Mouse (Mus musculus): Measurements from ENCODE around the gene Mafk. TPM values are rescaled to one million over a fixed set of nuclear protein-coding genes. Genes with fewer than 3 reads are reported as not detected.
A peak's percentile ranks its signal among the peaks of the same experiment; 100 is the strongest.

Gene Mafk
- polyA plus RNA-seq, 1 experiment from 2014 or later, result 25.2 TPM

- H3K9ac ChIP-seq, result peak overlapping the region; percentile 26; the same call in 1 of the 2 replicates
Observed at GRCm38 (mm10) chr5:139804573-139805111, 13.3 kb downstream of the Mafk start.

GRCm38 (mm10) chr5:139805924-139806323 lies 14.6 kb downstream of the Mafk start:
- Histone ChIP-seq H3K27me3 (replicated peaks) (no peaks in the 10 kb centered on the region), H3K4me1 (replicated peaks) (peaks cover 33% of the 10 kb centered on the region), H3K9ac (no peak overlapping the region), H3K4me3 (no peak overlapping the region), H3K9me3 (replicated peaks) (no peaks in the 10 kb centered on the region), H3K36me3 (peaks cover 10% of the 10 kb centered on the region), H3K4me2 (no peak overlapping the region), H3K27ac (ENCODE audit: poor library complexity, severe bottlenecking) (no peak overlapping the region)
- WGBS, result 87% methylated on average over 8 of the region's 8 CpGs
- ATAC-seq (ENCODE audit: insufficient number of reproducible peaks, low FRiP score), result no peak

More at GRCm38 (mm10) chr5:139804573-139805111, 13.3 kb downstream of the Mafk start:
- H3K4me1 ChIP-seq (replicated peaks), result peaks cover 46% of the 10 kb centered on the region
- ATAC-seq (ENCODE audit: insufficient number of reproducible peaks, low FRiP score), result peak; percentile 29
- H3K4me2 ChIP-seq, result peak overlapping the region; percentile 46; the same call in 1 of the 2 replicates
- H3K27ac ChIP-seq (ENCODE audit: poor library complexity, severe bottlenecking), result peak overlapping the region; percentile 88
- H3K4me3 ChIP-seq, result no peak overlapping the region
- no peaks in the 10 kb centered on the region for H3K27me3 ChIP-seq (replicated peaks)
- no peaks in the 10 kb centered on the region for H3K9me3 ChIP-seq (replicated peaks)
- H3K36me3 ChIP-seq, result peaks cover 23% of the 10 kb centered on the region
- 52% methylated on average over 11 of the region's 11 CpGs for WGBS

GRCm38 (mm10) chr5:139809397-139809796 lies 18.1 kb downstream of the Mafk start:
- Histone ChIP-seq H3K4me2 (no peak overlapping the region), H3K9ac (no peak overlapping the region), H3K4me3 (no peak overlapping the region), H3K27me3 (replicated peaks) (peaks cover 27% of the 10 kb centered on the region), H3K36me3 (no peaks in the 10 kb centered on the region), H3K4me1 (replicated peaks) (peaks cover 17% of the 10 kb centered on the region), H3K27ac (ENCODE audit: poor library complexity, severe bottlenecking) (no peak overlapping the region), H3K9me3 (replicated peaks) (0 out of 2 replicates have a peak, but pooled peaks cover 4% of the 10 kb centered on the region)
- no peak for ATAC-seq (ENCODE audit: insufficient number of reproducible peaks, low FRiP score)
- WGBS, result 50% methylated on average over 4 of the region's 4 CpGs

- H3K9ac ChIP-seq, result no peak overlapping the region
- H3K4me3 ChIP-seq, result no peak overlapping the region
- H3K36me3 ChIP-seq, result no peaks in the 10 kb centered on the region
- H3K4me1 ChIP-seq (replicated peaks), result peaks cover 20% of the 10 kb centered on the region
- H3K9me3 ChIP-seq (replicated peaks), result 0 out of 2 replicates have a peak, but pooled peaks cover 4% of the 10 kb centered on the region
- peak; percentile 56; the same call in 1 of the 2 replicates for ATAC-seq (ENCODE audit: insufficient number of reproducible peaks, low FRiP score)
- peaks cover 35% of the 10 kb centered on the region for H3K27me3 ChIP-seq (replicated peaks)
- 66% methylated on average over 15 of the region's 15 CpGs for WGBS
- no peak overlapping the region for H3K4me2 ChIP-seq
- H3K27ac ChIP-seq (ENCODE audit: poor library complexity, severe bottlenecking), result no peak overlapping the region
Observed at GRCm38 (mm10) chr5:139811677-139812397, 20.5 kb downstream of the Mafk start.

DNA sequence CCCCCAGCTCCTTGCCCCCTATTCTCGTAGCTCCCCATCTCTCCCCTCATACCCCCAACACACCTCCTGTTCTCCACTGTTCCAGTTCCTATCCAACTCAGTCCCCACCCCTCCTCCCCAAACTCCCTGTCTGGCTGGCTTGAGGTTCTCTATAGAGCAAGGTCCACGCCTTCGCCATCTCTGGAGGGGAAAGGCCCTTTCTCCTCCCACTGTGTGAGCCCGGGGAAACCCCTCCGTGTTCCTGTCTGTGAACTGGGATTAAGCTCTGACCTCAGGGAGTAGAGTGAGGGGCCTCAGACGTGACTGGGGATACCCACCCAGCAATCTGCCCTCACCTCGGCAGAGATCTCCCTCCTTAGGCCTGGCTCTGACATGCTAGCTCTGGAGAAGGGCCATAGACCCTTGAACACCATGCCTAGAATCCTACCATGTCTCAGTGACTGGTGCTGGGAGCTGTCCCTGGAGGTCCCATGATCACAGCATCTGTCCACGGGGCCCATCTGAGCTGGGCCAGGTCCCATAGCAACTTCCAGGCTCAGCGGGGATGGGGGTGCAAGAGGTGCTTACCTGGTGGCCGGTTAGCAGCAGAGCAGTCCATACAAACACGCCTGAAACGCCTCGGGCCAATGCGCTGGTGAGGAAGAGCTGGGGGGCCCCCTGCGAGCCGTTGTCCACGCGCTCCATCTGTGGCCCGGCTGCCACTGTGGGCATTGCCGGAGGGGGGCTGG lies 21.2 kb downstream of the Mafk start:
- WGBS, result 66% methylated on average over 20 of the region's 20 CpGs
- Histone ChIP-seq H3K27ac (ENCODE audit: poor library complexity, severe bottlenecking) (no peak overlapping the region), H3K9me3 (replicated peaks) (0 out of 2 replicates have a peak, but pooled peaks cover 4% of the 10 kb centered on the region), H3K27me3 (replicated peaks) (peaks cover 35% of the 10 kb centered on the region), H3K4me2 (peak overlapping the region; percentile 33; the same call in 1 of the 2 replicates), H3K9ac (no peak overlapping the region), H3K4me3 (no peak overlapping the region), H3K36me3 (no peaks in the 10 kb centered on the region), H3K4me1 (replicated peaks) (peaks cover 20% of the 10 kb centered on the region)
- ATAC-seq (ENCODE audit: insufficient number of reproducible peaks, low FRiP score), result no peak

DNA sequence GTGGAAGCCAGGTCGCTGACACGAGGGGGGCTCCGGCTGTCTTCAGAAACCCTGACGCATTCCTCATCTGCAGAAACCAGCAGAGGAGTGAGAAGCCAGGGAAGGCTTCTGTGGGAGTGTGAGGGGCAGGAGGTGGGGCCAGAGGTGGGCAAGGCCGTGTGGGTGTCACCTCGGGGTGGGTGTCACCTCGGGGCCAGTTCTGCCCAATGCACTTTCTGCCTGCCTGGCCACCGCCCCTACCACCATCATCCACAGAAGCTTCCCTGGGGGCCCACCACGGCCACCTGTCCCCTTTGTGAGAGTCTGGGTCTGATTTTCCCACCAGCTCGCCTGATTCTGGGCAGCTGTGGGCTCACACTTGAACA lies 21.8 kb downstream of the Mafk start:
- no peak overlapping the region for H3K9ac ChIP-seq
- H3K4me2 ChIP-seq, result peak overlapping the region; percentile 33; the same call in 1 of the 2 replicates

DNA sequence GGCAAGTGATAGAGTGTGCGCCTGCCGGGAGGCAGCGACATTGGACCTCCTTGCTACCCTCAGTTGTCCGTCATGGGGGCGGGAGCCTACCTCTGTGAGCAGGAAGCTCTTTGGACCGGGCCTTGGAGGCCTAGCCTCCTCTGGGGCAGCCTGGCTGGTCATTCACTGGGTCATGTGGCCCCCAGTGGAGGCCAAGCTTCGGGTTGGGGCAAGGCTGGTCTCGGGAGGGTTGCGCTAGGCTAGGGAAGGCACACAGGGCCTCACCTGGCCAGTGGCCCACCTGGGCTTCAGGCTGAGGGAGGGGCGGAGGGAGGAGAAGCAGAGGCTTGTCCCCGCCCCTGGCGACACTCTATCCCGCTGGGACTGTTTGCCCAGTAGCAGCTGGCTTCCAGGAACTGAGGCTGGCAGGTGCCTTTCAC lies 22.7 kb downstream of the Mafk start:
- Histone ChIP-seq H3K9ac (no peak overlapping the region), H3K9me3 (replicated peaks) (0 out of 2 replicates have a peak, but pooled peaks cover 4% of the 10 kb centered on the region), H3K27me3 (replicated peaks) (peaks cover 35% of the 10 kb centered on the region), H3K36me3 (no peaks in the 10 kb centered on the region), H3K4me3 (no peak overlapping the region), H3K4me2 (no peak overlapping the region), H3K4me1 (replicated peaks) (peaks cover 20% of the 10 kb centered on the region), H3K27ac (ENCODE audit: poor library complexity, severe bottlenecking) (no peak overlapping the region)
- 16% methylated on average over 13 of the region's 13 CpGs for WGBS
- no peak for ATAC-seq (ENCODE audit: insufficient number of reproducible peaks, low FRiP score)

More for the DNA sequence above, 21.8 kb downstream of the Mafk start:
- Histone ChIP-seq H3K4me1 (replicated peaks) (peaks cover 20% of the 10 kb centered on the region), H3K36me3 (no peaks in the 10 kb centered on the region), H3K4me3 (no peak overlapping the region), H3K27ac (ENCODE audit: poor library complexity, severe bottlenecking) (no peak overlapping the region), H3K27me3 (replicated peaks) (peaks cover 35% of the 10 kb centered on the region), H3K9me3 (replicated peaks) (0 out of 2 replicates have a peak, but pooled peaks cover 4% of the 10 kb centered on the region)
- WGBS, result 32% methylated on average over 10 of the region's 10 CpGs
- no peak for ATAC-seq (ENCODE audit: insufficient number of reproducible peaks, low FRiP score)

DNA sequence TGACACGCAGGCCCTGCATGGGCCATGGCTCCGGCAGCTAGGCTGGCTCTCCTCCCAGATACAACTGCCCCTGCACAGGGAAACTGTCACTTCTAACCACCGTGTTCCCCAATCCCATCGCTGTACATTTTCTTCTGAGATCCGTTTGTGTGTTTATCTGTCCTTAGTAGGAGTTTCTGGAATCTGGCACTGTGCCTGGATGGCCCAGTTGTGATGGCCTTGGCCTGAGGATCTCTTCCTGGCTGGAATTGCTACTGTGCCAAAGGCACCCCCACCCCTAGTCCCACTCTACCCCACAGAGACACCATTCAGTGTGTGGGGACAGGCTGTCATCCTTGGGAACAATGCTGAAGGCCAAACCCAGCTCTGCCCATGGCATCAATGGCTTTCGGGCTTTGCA lies 24.7 kb downstream of the Mafk start:
- no peak overlapping the region for H3K9ac ChIP-seq
- H3K9me3 ChIP-seq (replicated peaks), result 0 out of 2 replicates have a peak, but pooled peaks cover 4% of the 10 kb centered on the region
- peaks cover 20% of the 10 kb centered on the region for H3K4me1 ChIP-seq (replicated peaks)
- no peak for ATAC-seq (ENCODE audit: insufficient number of reproducible peaks, low FRiP score)
- H3K27me3 ChIP-seq (replicated peaks), result peaks cover 35% of the 10 kb centered on the region
- WGBS, result 52% methylated on average over 6 of the region's 6 CpGs
- no peak overlapping the region for H3K4me3 ChIP-seq
- H3K27ac ChIP-seq (ENCODE audit: poor library complexity, severe bottlenecking), result no peak overlapping the region
- no peak overlapping the region for H3K4me2 ChIP-seq
- H3K36me3 ChIP-seq, result 0 out of 2 replicates have a peak, but pooled peaks cover under 1% of the 10 kb centered on the region

GRCm38 (mm10) chr5:139816445-139816844 lies 25.1 kb downstream of the Mafk start:
- Histone ChIP-seq H3K4me1 (replicated peaks) (peaks cover 17% of the 10 kb centered on the region), H3K27ac (ENCODE audit: poor library complexity, severe bottlenecking) (no peak overlapping the region), H3K36me3 (peaks cover 5% of the 10 kb centered on the region; the same call in 1 of the 2 replicates), H3K27me3 (replicated peaks) (peaks cover 35% of the 10 kb centered on the region), H3K4me3 (no peak overlapping the region), H3K4me2 (no peak overlapping the region), H3K9ac (no peak overlapping the region), H3K9me3 (replicated peaks) (0 out of 2 replicates have a peak, but pooled peaks cover 4% of the 10 kb centered on the region)
- no peak for ATAC-seq (ENCODE audit: insufficient number of reproducible peaks, low FRiP score)

DNA sequence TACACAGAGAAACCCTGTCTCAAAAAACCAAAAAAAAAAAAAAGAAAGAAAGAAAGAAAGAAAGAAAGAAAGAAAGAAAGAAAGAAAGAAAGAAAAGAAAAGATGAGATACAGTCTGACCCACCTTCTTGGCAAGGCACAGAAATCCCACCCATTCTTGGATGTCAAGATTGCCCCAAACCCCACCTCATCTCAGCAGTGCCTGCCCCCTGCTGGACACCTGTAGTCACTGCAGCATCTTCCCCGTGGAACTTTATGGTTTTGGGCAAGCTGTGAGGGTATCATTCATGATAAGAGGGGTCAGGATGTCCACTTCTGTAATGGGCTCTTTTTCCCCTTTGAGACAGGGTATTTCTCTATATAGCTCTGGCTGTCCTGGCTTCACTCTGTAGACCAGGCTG lies 26.0 kb downstream of the Mafk start:
- H3K9me3 ChIP-seq (replicated peaks), result 0 out of 2 replicates have a peak, but pooled peaks cover 4% of the 10 kb centered on the region
- ATAC-seq (ENCODE audit: insufficient number of reproducible peaks, low FRiP score), result no peak
- H3K36me3 ChIP-seq, result peaks cover 14% of the 10 kb centered on the region
- H3K27ac ChIP-seq (ENCODE audit: poor library complexity, severe bottlenecking), result no peak overlapping the region
- H3K4me1 ChIP-seq (replicated peaks), result peaks cover 10% of the 10 kb centered on the region; the same call in 1 of the 2 replicates
- 0% methylated on average over 1 of the region's 1 CpGs for WGBS
- H3K4me2 ChIP-seq, result no peak overlapping the region
- H3K4me3 ChIP-seq, result no peak overlapping the region
- no peak overlapping the region for H3K9ac ChIP-seq
- peaks cover 28% of the 10 kb centered on the region for H3K27me3 ChIP-seq (replicated peaks)

DNA sequence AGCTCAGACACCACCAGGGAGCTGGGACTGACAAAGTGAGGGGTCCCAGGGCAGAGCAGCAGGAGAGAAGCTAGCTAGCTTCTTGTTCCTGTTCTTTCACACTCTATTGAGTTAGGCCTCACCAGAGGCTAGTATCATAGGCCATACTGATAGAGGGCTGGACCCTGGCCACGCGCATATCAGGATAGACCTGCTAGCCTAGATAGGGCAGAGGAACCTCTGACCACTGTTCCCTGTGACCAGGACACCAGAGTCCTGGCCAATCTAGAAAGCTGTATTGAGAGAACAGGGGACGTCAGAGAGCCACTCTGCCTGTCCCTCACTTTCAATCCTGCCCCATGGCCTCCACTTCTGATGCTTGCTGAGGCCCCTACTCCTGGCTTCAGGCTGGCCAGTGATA lies 26.7 kb downstream of the Mafk start:
- Histone ChIP-seq H3K36me3 (peaks cover 21% of the 10 kb centered on the region), H3K4me1 (replicated peaks) (peaks cover 10% of the 10 kb centered on the region; the same call in 1 of the 2 replicates), H3K27ac (ENCODE audit: poor library complexity, severe bottlenecking) (no peak overlapping the region), H3K9me3 (replicated peaks) (0 out of 2 replicates have a peak, but pooled peaks cover 4% of the 10 kb centered on the region), H3K4me2 (no peak overlapping the region), H3K27me3 (replicated peaks) (peaks cover 22% of the 10 kb centered on the region), H3K4me3 (no peak overlapping the region), H3K9ac (no peak overlapping the region)
- WGBS, result 58% methylated on average over 3 of the region's 3 CpGs
- no peak for ATAC-seq (ENCODE audit: insufficient number of reproducible peaks, low FRiP score)

Data from heart, embryonic 12.5 days (tissue).